Mouse (Mus musculus) regulatory T cell (primary cell): ENCODE measurements around the gene Tmed1.
"Not testable (repeated sequence)": the region's sequence is repeated elsewhere in the genome, so short reads cannot be mapped to it uniquely, and the experiment has no call there.

Experiments
- in situ Hi-C: fragments of 300-600 bp; cut with MboI, MseI; formaldehyde crosslinking; loops from one replicate; pipeline ENCODE4 v1.15.1; 2025; ENCODE audit warnings: high pct_unique_total_duplicates

Tmed1 gene

GRCm38 (mm10) chr9:21525937-21526633, 16.0 kb upstream of the Tmed1 start, which contains the start of gene AB124611:
AB124611 (plus strand) TSS chr9:21526176.
- in situ Hi-C loops: no loop called here

DNA sequence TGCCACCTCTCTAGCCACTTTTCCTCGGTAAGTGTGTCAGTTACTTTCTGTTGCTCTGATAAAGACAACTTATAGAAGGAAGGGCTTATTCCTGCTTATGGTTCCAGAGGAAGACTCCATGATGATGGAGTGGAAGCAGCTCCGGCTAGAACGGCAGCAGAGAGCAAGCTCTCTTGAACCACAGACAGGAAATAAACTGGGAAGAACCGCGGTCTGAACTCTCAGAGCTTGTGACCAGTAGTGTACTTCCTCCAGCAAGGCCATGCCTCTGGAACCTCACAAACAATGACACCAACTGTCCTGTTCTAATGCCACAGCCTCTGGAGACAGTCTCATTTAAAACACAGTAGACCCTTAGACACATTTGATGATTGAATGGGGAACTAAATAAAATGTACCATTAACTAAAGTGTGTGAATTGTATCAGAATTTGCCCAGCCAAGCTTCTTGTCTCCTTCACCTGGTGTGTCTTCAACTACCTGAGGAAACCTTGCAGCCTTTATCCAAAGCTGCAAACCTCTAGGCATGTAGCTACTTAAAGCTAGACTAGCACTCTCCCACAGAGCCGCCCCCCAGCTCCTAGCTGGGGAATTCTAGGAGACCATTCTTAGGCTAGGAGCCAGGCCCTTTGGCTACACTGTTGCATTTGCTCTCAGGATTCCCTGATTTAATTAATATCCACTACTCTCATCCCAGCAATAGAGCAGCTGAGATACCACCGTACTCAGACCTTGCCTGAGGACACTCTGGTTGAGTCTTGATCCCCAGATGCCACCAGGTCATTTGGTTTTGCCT, 15.3 kb upstream of the Tmed1 start:
- in situ Hi-C loops: no loop called here

- in situ Hi-C loops: not testable (repeated sequence)
These were observed 8.6 kb upstream of the Tmed1 start for GRCm38 (mm10) chr9:21518690-21519089.

- in situ Hi-C loops: no loop called here
These were observed 8.0 kb upstream of the Tmed1 start for GRCm38 (mm10) chr9:21517947-21518495.

GRCm38 (mm10) chr9:21513466-21513865, 3.4 kb upstream of the Tmed1 start:
- in situ Hi-C loops: no loop called here

DNA sequence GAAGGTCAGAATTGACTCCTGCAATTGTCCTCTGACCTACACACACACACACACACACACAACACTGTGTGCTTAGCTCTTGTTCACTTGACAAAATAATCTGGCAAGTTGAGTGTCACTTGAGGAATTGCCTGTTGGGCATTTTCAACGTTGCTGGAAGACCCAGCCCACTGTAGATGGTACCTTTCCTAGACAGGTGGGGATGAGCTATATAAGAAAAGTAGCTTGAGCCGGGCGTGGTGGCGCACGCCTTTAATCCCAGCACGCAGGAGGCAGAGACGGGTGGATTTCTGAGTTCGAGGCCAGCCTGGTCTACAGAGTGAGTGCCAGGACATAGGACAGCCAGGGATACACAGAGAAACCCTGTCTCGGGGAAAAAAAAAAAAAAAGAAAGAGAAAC, 1.0 kb upstream of the Tmed1 start:
- in situ Hi-C loops: no loop called here

DNA sequence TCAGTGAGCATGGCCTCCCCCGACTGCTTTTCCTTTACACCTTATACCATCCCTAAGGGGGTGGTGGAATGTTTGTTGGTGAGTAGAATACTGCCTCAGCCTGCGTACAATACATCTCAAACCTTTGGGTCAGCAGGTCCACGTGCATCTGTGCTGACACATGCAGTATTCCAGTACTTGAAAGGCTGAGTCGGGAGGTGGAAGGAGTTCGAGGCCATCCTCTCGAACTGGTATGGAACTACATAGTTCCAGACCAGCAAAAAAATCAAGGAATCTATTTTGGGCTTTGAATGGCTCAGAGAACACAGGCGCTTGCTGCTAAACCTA, 600 bp upstream of the Tmed1 start:
- in situ Hi-C loops: no loop called here

- in situ Hi-C loops: no loop called here
These were observed 1.1 kb downstream of the Tmed1 start for GRCm38 (mm10) chr9:21508871-21509404.

GRCm38 (mm10) chr9:21507753-21508430, 2.2 kb downstream of the Tmed1 start:
- in situ Hi-C loops: no loop called here

GRCm38 (mm10) chr9:21505767-21506166, 4.3 kb downstream of the Tmed1 start:
- in situ Hi-C loops: no loop called here

GRCm38 (mm10) chr9:21503352-21503751, 6.7 kb downstream of the Tmed1 start:
- in situ Hi-C loops: no loop called here

- in situ Hi-C loops: loop anchor here (5.0 kb wide), 1 partner anchor 39 kb away; no protein-coding TSS in a partner anchor
These were observed 11.7 kb downstream of the Tmed1 start for GRCm38 (mm10) chr9:21498284-21498902.

DNA sequence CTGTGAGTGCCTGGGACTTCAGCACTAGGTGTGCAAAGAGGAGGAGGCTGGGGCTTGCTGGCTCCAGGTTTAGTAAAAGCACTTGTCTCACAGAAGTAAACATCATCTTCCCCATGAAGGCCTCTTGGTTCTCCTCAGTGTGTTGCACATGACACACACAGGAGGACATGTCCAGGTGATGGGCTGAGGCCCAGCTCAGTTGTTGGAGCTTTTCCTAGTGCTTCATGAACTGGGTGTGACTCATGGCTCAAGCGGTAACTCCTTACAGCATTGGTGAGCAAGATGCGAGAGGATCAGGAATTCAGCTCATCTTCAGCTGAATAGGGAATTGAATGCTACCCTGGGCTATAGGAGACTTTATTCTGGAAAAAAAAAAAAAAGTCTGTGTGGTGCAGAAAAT, 12.4 kb downstream of the Tmed1 start:
- in situ Hi-C loops: loop anchor here (5.0 kb wide), 1 partner anchor 40 kb away; no protein-coding TSS in a partner anchor

- in situ Hi-C loops: loop anchor here (5.0 kb wide), 1 partner anchor 40 kb away; no protein-coding TSS in a partner anchor
These were observed 13.0 kb downstream of the Tmed1 start for GRCm38 (mm10) chr9:21497050-21497542.

GRCm38 (mm10) chr9:21496308-21497049, 13.6 kb downstream of the Tmed1 start:
- in situ Hi-C loops: loop anchor here (5.0 kb wide), 1 partner anchor 41 kb away; no protein-coding TSS in a partner anchor

- in situ Hi-C loops: loop anchor here (5.0 kb wide), 1 partner anchor 43 kb away; no protein-coding TSS in a partner anchor
These were observed 15.3 kb downstream of the Tmed1 start for GRCm38 (mm10) chr9:21494726-21495125.

DNA sequence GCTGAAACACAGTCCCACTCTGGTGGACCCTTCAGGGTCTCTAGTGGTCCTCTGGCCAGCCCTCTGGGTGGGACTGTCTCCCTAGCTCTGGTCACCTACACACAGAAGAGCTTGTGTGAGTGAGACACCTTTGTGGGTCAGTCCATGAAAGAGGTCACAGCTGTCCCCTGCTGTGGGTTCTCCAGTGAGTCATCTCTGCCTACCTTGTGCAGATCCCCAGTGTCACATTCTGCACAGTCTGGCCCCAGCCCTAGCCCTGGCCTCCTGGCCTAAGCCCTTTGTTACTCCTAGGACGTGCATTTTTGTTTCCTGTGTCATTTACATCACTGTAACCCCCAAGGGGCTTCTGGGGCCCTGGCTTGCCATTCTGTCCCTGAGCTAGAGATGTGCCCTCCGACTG, 16.1 kb downstream of the Tmed1 start:
- in situ Hi-C loops: no loop called here

- in situ Hi-C loops: no loop called here
These were observed 19.4 kb downstream of the Tmed1 start for GRCm38 (mm10) chr9:21490696-21491095.

DNA sequence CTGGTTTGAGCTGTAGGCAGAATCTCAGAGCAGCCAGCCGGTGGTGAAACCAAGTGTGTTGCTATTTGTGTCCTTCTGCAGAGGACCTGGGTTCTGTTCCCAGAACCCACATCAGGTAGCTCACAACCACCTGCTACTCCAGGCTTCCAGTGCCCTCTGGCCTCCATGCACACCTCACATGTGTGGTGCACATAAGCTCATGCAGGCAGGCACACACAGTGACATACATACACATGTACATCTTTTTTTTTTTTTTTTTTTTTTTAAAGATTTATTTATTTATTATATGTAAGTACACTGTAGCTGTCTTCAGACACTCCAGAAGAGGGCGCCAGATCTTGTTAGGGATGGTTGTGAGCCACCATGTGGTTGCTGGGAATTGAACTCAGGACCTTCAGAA, 21.8 kb downstream of the Tmed1 start:
- in situ Hi-C loops: not testable (repeated sequence)

DNA sequence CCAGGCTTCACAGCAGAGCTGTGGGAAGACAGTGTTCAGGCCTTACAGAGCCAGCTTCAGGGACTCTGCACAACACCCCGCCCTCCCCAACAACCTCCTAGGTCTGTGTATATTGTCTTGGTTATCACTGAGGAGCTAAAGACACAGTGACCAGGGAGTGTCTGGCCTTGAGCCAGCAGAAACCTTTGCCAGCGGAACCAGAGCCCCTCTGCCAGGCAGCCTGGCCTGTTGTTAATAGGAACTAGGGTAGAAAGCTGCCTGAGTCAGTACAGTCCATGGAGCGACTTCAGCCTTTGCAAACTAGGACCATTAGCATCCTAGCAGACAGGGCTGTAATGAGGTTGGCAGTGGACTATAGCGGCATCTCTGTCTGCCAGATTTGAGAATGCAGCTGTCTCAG, 26.0 kb downstream of the Tmed1 start:
- in situ Hi-C loops: no loop called here
